Mouse (Mus musculus) small intestine, adult 2 months (tissue): ENCODE measurements around the gene Srarp.

Experiments
- CTCF ChIP-seq: fragments of 200-500 bp; IDR thresholded peaks from 2 replicates; pipeline ENCODE4 v1.5.1; 2012; ENCODE audit warnings: low read depth, mild to moderate bottlenecking, control low read depth, inconsistent platforms, low read length, moderate library complexity, mixed read lengths; ENCODE audit not compliant: insufficient replicate concordance, insufficient read length; ENCODE audit errors: extremely low read depth
- POLR2A ChIP-seq: fragments of 200-500 bp; IDR thresholded peaks from 2 replicates; pipeline ENCODE4 v1.6.1; 2012; ENCODE audit warnings: low read depth, mild to moderate bottlenecking, control low read depth, inconsistent platforms, low read length, moderate library complexity

DNA sequence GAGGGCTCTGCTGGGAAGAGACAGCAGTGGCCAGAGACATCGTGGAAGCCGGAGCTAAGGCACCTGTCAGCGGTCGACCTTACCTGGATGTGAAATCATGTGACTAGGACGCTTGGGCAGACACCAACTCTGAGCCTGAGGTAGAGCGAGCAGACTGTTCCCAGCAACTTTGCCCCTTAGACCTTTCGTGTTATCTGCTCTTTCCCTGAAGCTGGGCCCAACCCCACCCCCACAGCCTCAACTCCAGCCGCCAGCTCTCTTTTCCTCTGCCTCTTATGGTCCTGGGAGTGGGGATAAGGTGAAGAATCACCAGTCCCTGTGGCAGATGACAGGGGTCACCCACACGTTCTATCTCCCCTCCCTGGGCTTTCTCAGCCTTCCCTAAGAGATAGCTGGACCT, 15.0 kb downstream of the Srarp start:
- TF ChIP-seq CTCF (no peak), POLR2A (no peak)
